Mouse (Mus musculus): ENCODE measurements around the gene Vmn2r89. TPM values are rescaled to one million over a fixed set of nuclear protein-coding genes. Genes with fewer than 3 reads are reported as not detected.
"Not testable (repeated sequence)": the region's sequence is repeated elsewhere in the genome, so short reads cannot be mapped to it uniquely, and the experiment has no call there.

The Vmn2r89 gene
- polyA plus RNA-seq, 1 experiment from 2014 or later: not detected

GRCm38 (mm10) chr14:51482051-51482715 lies 30.5 kb downstream of the Vmn2r89 start:
- H3K4me2 ChIP-seq (replicated peaks): no peak overlapping the region
- WGBS: 82% methylated on average over 5 of the region's 5 CpGs

GRCm38 (mm10) chr14:51482971-51483381 lies 31.3 kb downstream of the Vmn2r89 start:
- ATAC-seq (ENCODE audit: low FRiP score); H3K4me2 ChIP-seq (replicated peaks); H3K4me3 ChIP-seq (replicated peaks; ENCODE audit: low read length); H3K27ac ChIP-seq; H3K4me1 ChIP-seq (replicated peaks; ENCODE audit: control insufficient read depth, insufficient read depth, low read length); H3K27me3 ChIP-seq (ENCODE audit: control insufficient read depth, insufficient read depth, low read length); H3K36me3 ChIP-seq (replicated peaks; ENCODE audit: control insufficient read depth, insufficient read depth); H3K9ac ChIP-seq; DNase-seq (ENCODE audit: low spot score); H3K9me3 ChIP-seq (ENCODE audit: control insufficient read depth, low read length): not testable (repeated sequence)
- 87% methylated on average over 10 of the region's 10 CpGs for WGBS

More at GRCm38 (mm10) chr14:51482051-51482715, 30.5 kb downstream of the Vmn2r89 start:
- Histone ChIP-seq H3K27me3 (ENCODE audit: control insufficient read depth, insufficient read depth, low read length) (no peaks in the 10 kb centered on the region), H3K4me1 (replicated peaks; ENCODE audit: control insufficient read depth, insufficient read depth, low read length) (no peaks in the 10 kb centered on the region), H3K36me3 (replicated peaks; ENCODE audit: control insufficient read depth, insufficient read depth) (no peaks in the 10 kb centered on the region), H3K9me3 (ENCODE audit: control insufficient read depth, low read length) (no peaks in the 10 kb centered on the region), H3K9ac (no peak overlapping the region), H3K27ac (no peak overlapping the region), H3K4me3 (replicated peaks; ENCODE audit: low read length) (no peak overlapping the region)
- no peak for ATAC-seq (ENCODE audit: low FRiP score)
- no peak for DNase-seq (ENCODE audit: low spot score)

- H3K27me3 ChIP-seq (ENCODE audit: control insufficient read depth, insufficient read depth, low read length): no peaks in the 10 kb centered on the region
- no peak overlapping the region for H3K4me3 ChIP-seq (replicated peaks; ENCODE audit: low read length)
- WGBS: 94% methylated on average over 1 of the region's 1 CpGs
- no peak for DNase-seq (ENCODE audit: low spot score)
- no peak for ATAC-seq (ENCODE audit: low FRiP score)
- H3K4me2 ChIP-seq (replicated peaks): no peak overlapping the region
- H3K9me3 ChIP-seq (ENCODE audit: control insufficient read depth, low read length): no peaks in the 10 kb centered on the region
- H3K27ac ChIP-seq: no peak overlapping the region
- no peaks in the 10 kb centered on the region for H3K4me1 ChIP-seq (replicated peaks; ENCODE audit: control insufficient read depth, insufficient read depth, low read length)
- H3K36me3 ChIP-seq (replicated peaks; ENCODE audit: control insufficient read depth, insufficient read depth): no peaks in the 10 kb centered on the region
- H3K9ac ChIP-seq: no peak overlapping the region
These were observed 32.0 kb downstream of the Vmn2r89 start for GRCm38 (mm10) chr14:51483671-51484070.

- H3K27ac ChIP-seq: no peak overlapping the region
- 82% methylated on average over 1 of the region's 1 CpGs for WGBS
- H3K9ac ChIP-seq: no peak overlapping the region
- H3K27me3 ChIP-seq (ENCODE audit: control insufficient read depth, insufficient read depth, low read length): no peaks in the 10 kb centered on the region
- H3K36me3 ChIP-seq (replicated peaks; ENCODE audit: control insufficient read depth, insufficient read depth): no peaks in the 10 kb centered on the region
- no peaks in the 10 kb centered on the region for H3K9me3 ChIP-seq (ENCODE audit: control insufficient read depth, low read length)
- no peak for DNase-seq (ENCODE audit: low spot score)
- H3K4me1 ChIP-seq (replicated peaks; ENCODE audit: control insufficient read depth, insufficient read depth, low read length): no peaks in the 10 kb centered on the region
- ATAC-seq (ENCODE audit: low FRiP score): no peak
- H3K4me2 ChIP-seq (replicated peaks): no peak overlapping the region
- H3K4me3 ChIP-seq (replicated peaks; ENCODE audit: low read length): no peak overlapping the region
These were observed 34.5 kb downstream of the Vmn2r89 start for GRCm38 (mm10) chr14:51486111-51486510.

GRCm38 (mm10) chr14:51495781-51496180 lies 44.1 kb downstream of the Vmn2r89 start:
- H3K36me3 ChIP-seq (replicated peaks; ENCODE audit: control insufficient read depth, insufficient read depth): no peaks in the 10 kb centered on the region
- no peak overlapping the region for H3K27ac ChIP-seq
- H3K4me3 ChIP-seq (replicated peaks; ENCODE audit: low read length): no peak overlapping the region
- H3K9ac ChIP-seq: no peak overlapping the region
- H3K9me3 ChIP-seq (ENCODE audit: control insufficient read depth, low read length): no peaks in the 10 kb centered on the region
- ATAC-seq (ENCODE audit: low FRiP score) (no peak), DNase-seq (ENCODE audit: low spot score) (no peak)
- WGBS: 90% methylated on average over 2 of the region's 2 CpGs
- no peaks in the 10 kb centered on the region for H3K4me1 ChIP-seq (replicated peaks; ENCODE audit: control insufficient read depth, insufficient read depth, low read length)
- H3K4me2 ChIP-seq (replicated peaks): no peak overlapping the region
- H3K27me3 ChIP-seq (ENCODE audit: control insufficient read depth, insufficient read depth, low read length): no peaks in the 10 kb centered on the region

GRCm38 (mm10) chr14:51496955-51497354 lies 45.3 kb downstream of the Vmn2r89 start:
- DNase-seq (ENCODE audit: low spot score) (peak; percentile 37), ATAC-seq (ENCODE audit: low FRiP score) (no peak)
- H3K4me3 ChIP-seq (replicated peaks; ENCODE audit: low read length): no peak overlapping the region
- H3K27ac ChIP-seq: no peak overlapping the region
- no peaks in the 10 kb centered on the region for H3K9me3 ChIP-seq (ENCODE audit: control insufficient read depth, low read length)
- no peak overlapping the region for H3K9ac ChIP-seq
- no peaks in the 10 kb centered on the region for H3K27me3 ChIP-seq (ENCODE audit: control insufficient read depth, insufficient read depth, low read length)
- no peaks in the 10 kb centered on the region for H3K36me3 ChIP-seq (replicated peaks; ENCODE audit: control insufficient read depth, insufficient read depth)
- no peak overlapping the region for H3K4me2 ChIP-seq (replicated peaks)
- WGBS: 94% methylated on average over 1 of the region's 1 CpGs
- no peaks in the 10 kb centered on the region for H3K4me1 ChIP-seq (replicated peaks; ENCODE audit: control insufficient read depth, insufficient read depth, low read length)

- H3K27me3 ChIP-seq (ENCODE audit: control insufficient read depth, insufficient read depth, low read length): no peaks in the 10 kb centered on the region
- ATAC-seq (ENCODE audit: low FRiP score): no peak
- H3K9me3 ChIP-seq (ENCODE audit: control insufficient read depth, low read length): no peaks in the 10 kb centered on the region
These were observed 46.3 kb downstream of the Vmn2r89 start for GRCm38 (mm10) chr14:51497958-51498357.

GRCm38 (mm10) chr14:51499707-51500275 lies 48.1 kb downstream of the Vmn2r89 start:
- Histone ChIP-seq H3K27me3 (ENCODE audit: control insufficient read depth, insufficient read depth, low read length) (no peaks in the 10 kb centered on the region), H3K4me2 (replicated peaks) (no peak overlapping the region), H3K9ac (no peak overlapping the region), H3K9me3 (ENCODE audit: control insufficient read depth, low read length) (no peaks in the 10 kb centered on the region), H3K36me3 (replicated peaks; ENCODE audit: control insufficient read depth, insufficient read depth) (no peaks in the 10 kb centered on the region), H3K4me1 (replicated peaks; ENCODE audit: control insufficient read depth, insufficient read depth, low read length) (no peaks in the 10 kb centered on the region), H3K27ac (no peak overlapping the region), H3K4me3 (replicated peaks; ENCODE audit: low read length) (no peak overlapping the region)
- 87% methylated on average over 2 of the region's 2 CpGs for whole genome bisulfite sequencing
- ATAC-seq (ENCODE audit: low FRiP score) (no peak), DNase-seq (ENCODE audit: low spot score) (no peak)

More at GRCm38 (mm10) chr14:51497958-51498357, 46.3 kb downstream of the Vmn2r89 start:
- H3K27ac ChIP-seq: no peak overlapping the region
- no peak overlapping the region for H3K4me2 ChIP-seq (replicated peaks)
- H3K4me3 ChIP-seq (replicated peaks; ENCODE audit: low read length): no peak overlapping the region
- WGBS: 94% methylated on average over 2 of the region's 2 CpGs
- no peaks in the 10 kb centered on the region for H3K36me3 ChIP-seq (replicated peaks; ENCODE audit: control insufficient read depth, insufficient read depth)
- H3K4me1 ChIP-seq (replicated peaks; ENCODE audit: control insufficient read depth, insufficient read depth, low read length): no peaks in the 10 kb centered on the region
- no peak for DNase-seq (ENCODE audit: low spot score)
- no peak overlapping the region for H3K9ac ChIP-seq

- H3K27me3 ChIP-seq (ENCODE audit: control insufficient read depth, insufficient read depth, low read length): no peaks in the 10 kb centered on the region
- WGBS: 92% methylated on average over 4 of the region's 4 CpGs
- no peak overlapping the region for H3K4me2 ChIP-seq (replicated peaks)
- no peak overlapping the region for H3K9ac ChIP-seq
- no peaks in the 10 kb centered on the region for H3K36me3 ChIP-seq (replicated peaks; ENCODE audit: control insufficient read depth, insufficient read depth)
- H3K27ac ChIP-seq: no peak overlapping the region
- H3K4me3 ChIP-seq (replicated peaks; ENCODE audit: low read length): no peak overlapping the region
- ATAC-seq (ENCODE audit: low FRiP score): no peak
- no peak for DNase-seq (ENCODE audit: low spot score)
- no peaks in the 10 kb centered on the region for H3K4me1 ChIP-seq (replicated peaks; ENCODE audit: control insufficient read depth, insufficient read depth, low read length)
- no peaks in the 10 kb centered on the region for H3K9me3 ChIP-seq (ENCODE audit: control insufficient read depth, low read length)
These were observed 48.8 kb downstream of the Vmn2r89 start for GRCm38 (mm10) chr14:51500461-51500860.

All from hindbrain, embryonic 14.5 days (tissue).